Mouse (Mus musculus) gastrocnemius, postnatal 36 days (tissue): ENCODE data around the gene Elovl7. TPM values are rescaled to one million over a fixed set of nuclear protein-coding genes. Genes with fewer than 3 reads are reported as not detected.
A peak's percentile ranks its signal among the peaks of the same experiment; 100 is the strongest.

Experiments
- DNase-seq, 2 experiments: peaks; one replicate each; pipeline ENCODE4 v3.0.0; 2022
- intact Hi-C: fragments of 180-260 bp; cut with DNase I; formaldehyde crosslinking; loops from one replicate; pipeline ENCODE4 v1.15.1; 2025
- total RNA-seq, 2 experiments: library from RNA; stranded (reverse); gene quantifications; 2 replicates each; pipeline ENCODE4 v1.2.3; 2021

Gene Elovl7
- total RNA-seq, 2 experiments from 2014 or later: 0.15 to 0.20 TPM

DNA sequence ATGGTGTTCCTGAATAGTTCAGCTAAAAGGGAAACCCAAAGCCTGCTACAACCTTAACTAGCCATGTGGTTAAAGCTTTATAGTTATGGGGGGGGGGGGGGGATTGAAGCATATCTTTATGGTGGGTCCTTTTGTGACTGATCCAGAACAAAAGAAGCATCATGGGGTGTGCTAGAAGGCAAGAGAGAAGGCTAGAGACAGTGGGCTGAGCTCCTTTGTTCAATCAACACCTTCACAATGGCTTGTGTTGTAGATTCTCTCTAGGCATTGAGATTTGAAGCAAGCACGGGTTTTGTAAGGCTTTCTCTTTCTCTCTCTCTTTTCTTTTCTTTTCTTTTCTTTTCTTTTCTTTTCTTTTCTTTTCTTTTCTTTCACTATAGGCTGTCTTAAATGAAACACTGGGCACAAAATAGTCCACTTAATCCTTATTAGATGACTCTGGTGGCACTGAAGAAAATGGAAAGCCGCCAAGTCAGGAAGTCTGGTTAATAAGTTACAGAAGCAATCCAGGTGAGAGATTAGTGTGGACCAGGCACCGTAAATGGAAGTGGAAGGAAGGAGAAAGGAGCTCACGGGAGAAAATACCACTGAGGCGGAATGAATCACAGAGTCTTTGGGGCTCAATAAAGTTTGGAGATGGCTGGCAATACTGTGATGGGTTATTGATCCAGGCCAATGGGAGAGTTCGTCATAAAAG lies 15.6 kb downstream of the Elovl7 start:
- DNase-seq: no peak
- intact Hi-C loops: no loop called here

DNA sequence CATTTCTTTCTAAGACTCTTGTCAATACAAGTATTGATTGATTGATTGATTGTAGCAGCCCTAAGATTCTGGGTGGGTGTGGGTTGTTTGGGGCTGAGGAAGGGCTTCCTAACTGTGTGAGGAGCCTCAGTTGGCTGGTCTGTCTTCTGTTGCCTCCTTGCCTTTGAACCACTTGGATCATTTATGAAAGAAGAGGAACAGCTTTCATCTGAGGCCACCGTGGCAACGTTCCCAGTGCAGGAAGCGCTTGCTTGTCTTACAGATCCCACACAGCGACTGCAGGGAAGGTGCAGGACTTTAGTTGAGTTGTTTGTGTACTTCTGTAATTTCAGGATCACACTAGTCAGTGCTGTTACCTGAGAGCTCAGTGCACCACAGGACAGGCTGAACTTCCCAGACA lies 25.8 kb downstream of the Elovl7 start:
- intact Hi-C loops: no loop called here
- no peak for DNase-seq

DNA sequence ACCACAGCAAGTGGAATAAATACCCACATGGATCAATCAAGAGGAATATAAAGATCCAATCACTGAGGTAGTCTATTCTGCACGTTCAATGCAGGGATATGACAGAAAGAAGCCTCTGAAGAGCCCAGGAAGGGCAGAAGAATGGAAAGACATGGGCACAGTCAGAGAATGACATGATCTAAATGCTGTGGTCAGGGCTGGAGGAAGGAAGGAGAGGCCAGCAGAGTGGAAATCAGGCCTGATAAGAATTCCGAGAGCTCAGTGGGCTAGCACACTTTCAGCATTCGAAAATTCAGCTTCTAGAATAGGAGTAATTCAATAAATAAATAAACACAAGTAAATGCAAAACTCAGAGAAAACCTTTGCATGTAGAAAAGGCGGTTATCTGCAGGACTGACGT lies 27.5 kb downstream of the Elovl7 start:
- no peak for DNase-seq
- intact Hi-C loops: no loop called here

DNA sequence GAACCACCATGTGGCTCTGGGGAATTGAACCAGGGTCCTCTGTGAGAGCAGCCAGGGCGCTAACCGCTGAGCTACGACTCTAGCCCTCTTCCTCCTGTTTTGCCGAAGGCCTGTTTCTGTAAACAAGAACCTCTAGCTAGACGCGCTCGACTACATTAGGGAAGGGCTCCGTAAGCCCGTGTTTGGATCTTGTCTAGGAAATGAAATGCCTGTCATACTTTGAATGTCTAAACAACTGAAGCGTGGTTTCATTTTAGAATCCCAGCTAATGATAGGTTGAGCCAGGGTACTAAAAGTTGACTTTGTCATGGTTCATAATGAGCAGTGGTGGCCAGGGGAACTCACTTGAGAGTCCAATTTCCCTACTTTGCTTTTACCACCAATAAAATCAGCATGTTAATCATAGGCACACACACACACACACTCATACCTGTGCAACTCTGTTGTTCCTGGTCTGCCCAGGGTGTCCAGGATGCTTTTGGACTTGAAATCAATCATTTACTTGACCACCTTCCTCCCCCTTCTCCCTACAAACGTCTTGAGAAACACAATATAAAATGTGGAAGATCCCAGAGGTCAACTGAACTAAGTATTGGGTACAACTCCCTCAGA lies 31.0 kb downstream of the Elovl7 start:
- intact Hi-C loops: no loop called here
- DNase-seq: no peak

DNA sequence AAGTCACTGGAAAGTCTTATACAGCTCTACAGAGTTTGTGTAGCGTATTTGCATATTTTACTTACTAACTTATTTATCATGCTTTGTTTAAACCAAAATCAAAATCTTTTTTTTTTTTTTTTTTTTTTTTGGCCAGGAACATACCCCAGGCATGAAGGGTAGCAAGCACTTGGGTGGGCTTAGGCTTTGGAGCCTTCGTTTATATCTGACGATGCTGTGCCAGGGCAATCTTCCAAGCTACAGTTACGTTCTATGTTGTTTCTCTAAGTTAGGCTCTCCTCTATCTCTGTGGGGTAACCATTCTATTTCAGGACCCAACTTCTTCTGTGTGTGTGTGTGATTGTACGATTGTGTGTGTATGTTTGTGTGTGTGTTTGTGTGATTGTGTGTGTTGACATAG lies 36.9 kb downstream of the Elovl7 start:
- no peak for DNase-seq
- intact Hi-C loops: no loop called here

DNA sequence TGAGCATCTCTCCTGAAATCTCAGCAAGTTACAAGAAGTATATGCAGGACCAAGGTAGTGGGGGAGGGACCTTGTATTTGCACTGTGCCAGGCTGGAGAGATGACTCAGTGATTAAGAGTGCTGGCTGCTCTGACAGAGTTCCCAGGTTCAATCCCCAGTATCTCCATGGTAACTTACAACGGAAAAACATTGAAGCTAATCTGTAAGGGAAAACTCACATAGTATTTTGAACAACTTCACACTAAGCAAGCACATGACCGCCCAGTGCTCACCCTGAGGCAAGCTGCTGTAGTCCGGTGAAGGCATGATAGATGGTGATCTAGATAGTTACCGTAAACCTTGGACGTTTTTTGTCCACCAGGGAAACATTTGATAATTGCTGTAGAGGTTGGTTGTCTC lies 39.8 kb downstream of the Elovl7 start:
- intact Hi-C loops: no loop called here
- no peak for DNase-seq

DNA sequence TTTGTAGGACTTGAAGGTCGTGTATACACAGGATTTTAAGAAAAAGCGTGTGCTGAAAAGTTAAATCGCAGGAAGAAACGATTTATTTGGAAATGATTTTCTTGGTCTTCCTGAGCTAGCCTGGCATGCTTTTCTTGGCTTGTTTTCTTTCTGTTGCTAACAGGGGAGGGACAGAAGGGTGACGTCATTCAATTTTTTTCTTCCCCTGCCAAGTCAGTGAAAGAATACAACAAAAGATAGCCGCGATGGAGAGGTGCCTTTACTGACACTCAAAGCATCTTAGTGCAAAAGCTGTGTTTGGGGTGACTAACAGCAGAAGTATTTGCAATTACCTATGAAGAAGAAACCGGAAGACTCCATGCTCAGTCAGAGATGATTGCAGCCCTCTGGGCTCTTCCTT lies 48.8 kb downstream of the Elovl7 start:
- intact Hi-C loops: no loop called here
- no peak for DNase-seq

DNA sequence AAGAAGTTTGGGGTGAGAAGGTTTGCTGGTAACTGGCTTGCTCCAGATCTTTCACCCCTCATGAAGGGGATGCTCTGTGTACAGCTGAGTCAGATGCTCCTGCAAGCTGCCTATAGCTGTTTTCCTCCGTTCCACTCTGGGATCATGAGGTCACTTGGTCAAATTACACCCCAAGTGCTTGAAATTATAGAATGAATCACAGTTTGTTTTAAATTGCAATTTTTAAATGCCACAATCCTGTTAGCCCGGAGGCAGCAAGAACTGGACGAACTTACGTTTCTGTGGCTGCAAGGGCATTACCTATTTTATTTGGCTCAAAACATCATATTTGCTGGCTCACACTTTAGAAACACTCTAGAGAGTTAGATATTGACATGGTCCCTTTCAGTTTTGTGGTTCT lies 51.2 kb downstream of the Elovl7 start:
- DNase-seq: no peak
- intact Hi-C loops: no loop called here

DNA sequence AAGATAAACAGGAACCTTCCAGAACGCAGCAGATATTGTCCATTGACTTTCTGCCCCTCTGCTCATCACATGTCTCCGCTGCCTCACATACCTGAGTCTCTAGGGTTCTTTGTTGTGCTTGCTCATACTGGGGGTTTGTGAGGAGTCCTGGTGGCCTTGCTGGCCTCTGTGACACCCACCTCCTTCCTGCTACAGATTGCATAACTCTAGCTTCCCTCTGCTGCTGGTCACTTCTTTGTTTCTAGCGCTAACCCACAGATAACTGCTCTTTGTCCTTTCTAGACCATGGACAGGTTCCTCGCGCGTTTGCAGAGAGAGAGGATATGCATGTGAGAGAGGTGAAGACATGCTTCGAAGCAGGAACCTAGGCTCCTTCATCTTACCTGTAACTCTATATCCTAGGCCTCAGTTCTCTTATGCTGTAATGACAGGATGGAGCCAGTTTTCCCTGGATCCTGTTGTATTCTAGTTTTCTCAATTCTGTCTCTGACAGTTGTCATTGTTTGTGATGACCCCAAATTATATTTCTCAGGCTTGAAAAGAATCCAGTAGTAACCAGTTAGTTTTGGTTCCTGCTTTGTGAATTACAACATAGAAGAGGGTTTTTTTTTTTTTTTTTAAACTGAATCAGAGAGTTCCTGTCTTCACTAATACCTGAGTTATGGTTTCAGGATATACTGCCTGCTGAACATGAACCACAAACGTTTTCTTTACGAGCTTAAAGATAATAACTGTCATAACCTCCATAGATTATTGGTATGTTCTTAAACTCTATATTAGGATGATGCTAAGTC lies 53.8 kb downstream of the Elovl7 start:
- intact Hi-C loops: no loop called here
- no peak for DNase-seq

DNA sequence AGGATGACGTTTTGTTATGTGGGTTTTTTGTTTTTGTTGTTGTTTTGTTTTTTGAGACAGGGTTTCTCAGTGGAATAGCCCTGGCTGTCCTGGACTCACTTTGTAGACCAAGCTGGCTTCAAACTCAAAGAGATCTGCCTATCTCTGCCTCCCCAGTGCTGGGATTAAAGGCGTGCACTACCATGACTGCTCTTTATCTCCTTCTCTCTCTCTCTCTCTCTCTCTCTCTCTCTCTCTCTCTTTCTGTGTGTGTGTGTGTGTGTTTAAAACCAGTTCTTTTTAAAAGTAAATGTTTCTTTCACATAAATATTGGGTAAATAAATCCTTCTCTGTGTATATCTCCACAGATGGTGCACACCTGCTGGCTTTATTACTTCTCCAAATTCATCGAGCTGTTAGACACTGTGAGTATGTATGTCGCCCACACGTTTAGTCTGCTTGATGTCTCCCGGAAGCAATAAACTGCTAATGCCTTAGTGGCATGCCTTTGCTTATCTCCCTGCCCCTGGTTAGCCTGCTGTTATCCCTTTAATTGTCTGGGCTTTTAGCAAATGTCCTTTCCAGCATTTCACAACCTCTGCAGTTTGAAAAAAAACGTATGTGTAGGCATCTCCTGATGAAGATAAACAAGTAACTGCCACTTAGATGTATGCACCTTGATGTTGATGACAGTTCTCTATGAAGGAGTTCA lies 57.4 kb downstream of the Elovl7 start:
- intact Hi-C loops: no loop called here

DNA sequence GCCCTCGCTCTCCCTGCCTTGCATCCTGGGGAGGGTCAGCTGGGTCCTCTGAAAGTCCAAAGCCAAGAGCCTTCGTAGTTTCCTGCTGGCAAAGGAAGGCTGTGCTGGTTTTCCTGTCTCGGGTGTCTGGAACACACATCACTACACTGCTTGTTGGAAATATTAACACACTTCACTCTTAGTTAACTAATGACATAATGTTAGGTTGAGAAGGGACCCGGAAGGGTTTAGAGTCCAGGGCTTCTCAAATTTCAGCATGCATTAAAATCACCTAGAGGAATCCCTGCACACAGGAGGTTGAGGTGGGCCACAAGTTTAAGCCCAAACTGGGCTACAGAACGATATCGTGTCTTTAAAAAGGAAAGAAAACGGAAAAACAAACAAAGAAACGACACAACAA lies 58.1 kb downstream of the Elovl7 start:
- intact Hi-C loops: no loop called here
- DNase-seq: no peak

More for the DNA sequence above, 57.4 kb downstream of the Elovl7 start:
- no peak for DNase-seq

DNA sequence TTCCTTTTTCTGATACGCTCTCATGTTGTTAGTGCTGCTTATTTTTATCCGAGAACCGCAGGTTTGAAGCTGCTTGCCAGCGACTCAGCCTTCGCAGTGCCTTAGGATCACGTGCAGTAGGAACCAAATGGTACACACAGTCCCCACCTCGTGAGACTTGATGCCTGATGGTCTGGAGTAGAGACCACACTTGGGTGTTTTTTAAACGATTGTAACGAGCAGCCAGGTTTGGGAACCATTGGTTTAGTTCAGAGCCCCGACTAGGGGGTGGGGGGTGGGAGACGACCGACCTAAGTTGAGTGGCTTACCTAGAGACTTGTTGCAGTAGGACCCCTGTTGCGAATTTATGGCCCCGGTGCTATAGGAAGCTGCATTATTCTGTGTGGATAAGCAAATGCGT lies 58.8 kb downstream of the Elovl7 start:
- no peak for DNase-seq
- intact Hi-C loops: no loop called here

DNA sequence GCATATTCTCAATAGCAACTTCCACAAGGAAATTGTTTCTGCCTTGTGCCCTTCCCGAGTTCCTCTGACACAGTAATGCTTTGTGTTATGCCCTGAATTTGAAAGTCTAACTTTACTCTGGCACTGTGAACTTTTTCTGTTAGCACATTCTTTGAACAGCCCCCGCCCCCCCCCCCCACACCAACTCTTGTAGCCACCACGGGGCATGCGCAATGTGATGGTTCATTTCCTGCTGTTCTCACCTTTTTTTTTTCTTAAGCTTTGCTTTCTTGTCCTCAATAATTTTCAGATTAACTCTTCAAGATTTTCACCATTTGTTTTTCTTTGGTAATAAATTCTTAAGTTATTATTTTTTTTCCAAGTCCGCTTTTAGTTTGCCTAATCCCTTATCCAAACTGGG lies 59.3 kb downstream of the Elovl7 start:
- no peak for DNase-seq
- intact Hi-C loops: no loop called here

DNA sequence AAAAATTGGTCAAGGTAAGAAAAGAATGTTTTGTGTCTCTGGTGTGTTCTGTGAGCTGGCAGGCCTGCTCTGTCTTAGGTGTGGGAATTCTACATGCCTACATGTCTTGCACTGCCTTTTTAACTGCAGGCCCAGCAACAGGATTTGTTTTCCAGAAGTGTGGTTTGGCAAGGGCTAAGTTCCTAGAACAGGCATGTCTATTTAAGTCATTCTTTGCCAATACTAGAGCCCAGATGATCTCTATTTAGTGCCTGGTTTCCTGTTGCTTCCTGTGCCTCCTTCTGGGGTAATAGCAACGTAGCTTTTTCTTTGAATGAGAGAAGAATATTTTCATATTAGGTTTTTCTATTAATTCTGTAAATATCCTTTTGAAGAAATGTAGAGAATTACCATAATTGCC lies 62.4 kb downstream of the Elovl7 start:
- no peak for DNase-seq
- intact Hi-C loops: no loop called here

DNA sequence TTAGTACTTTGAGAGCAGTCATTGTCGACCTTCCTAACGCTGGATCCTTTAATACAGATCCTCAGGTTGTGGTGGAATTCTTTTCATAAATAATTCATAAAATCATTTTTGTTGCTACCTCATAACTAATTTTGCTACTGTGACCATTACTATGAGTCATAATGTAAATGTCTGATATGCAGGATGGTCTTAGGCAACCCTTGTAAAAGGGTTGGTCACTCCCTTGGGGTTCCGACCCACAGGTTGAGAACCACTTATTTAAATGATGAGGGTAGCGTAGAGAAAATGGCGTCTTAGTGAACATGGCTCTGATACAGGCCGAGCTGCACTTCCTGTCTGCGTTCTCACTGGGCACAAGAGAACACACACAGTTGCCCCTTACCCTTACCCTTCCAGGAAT lies 63.1 kb downstream of the Elovl7 start:
- intact Hi-C loops: no loop called here
- DNase-seq: no peak

DNA sequence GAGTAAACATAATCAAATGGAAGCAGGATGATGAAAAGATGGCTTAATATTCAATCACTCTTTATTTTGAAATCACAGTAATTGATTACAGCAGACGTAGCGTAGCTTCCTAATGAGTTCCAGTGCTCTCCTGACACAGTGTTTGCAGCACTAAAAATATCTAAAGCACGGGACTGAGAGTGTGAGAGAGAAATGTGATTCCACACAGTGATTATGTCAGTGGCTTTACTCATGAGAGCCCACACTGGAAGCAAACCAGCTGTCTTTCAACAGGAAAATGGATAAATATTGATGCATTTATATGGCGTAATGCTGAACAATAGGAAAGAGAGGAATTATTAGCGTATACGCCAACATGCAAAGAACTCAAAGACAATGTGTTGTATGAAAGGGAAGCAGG lies 64.4 kb downstream of the Elovl7 start:
- no peak for DNase-seq
- intact Hi-C loops: no loop called here

DNA sequence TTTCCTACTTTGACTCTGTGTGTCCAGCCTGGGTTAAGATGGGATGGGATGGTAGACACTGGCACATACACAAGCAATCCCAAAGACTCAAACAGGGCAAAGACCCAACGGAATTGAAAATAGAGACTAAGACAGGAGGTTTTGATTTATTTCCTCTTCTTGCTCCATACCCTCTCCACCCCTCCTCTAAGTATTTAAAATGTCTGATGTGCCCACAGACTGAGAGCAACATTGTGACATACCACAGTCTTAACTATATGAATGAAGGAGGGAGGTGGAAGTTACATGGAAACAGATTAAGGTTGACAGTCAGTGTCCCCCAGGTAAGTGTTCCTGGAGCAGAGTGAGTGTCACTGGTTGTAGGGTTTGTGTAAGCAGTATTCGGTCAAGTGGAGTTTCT lies 70.1 kb downstream of the Elovl7 start:
- DNase-seq: no peak
- intact Hi-C loops: no loop called here

DNA sequence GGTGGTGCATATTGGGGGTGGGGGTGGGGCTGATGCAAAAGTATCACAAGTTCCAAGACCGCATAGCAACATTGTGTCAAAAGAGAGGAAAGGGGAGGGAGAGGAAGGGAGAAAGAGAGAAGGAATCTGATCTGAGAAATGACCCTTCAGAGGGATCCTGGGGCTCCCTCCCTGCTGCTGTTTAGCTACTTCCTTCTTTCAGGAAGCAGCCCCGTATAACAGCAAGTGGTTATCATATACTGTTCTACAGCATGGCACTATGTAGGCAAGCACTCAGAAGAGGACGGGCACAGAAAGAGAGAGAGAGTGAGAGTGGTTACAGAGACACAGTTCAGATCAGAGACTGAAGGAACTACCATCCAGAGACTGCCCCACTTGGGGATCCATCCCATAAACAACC lies 73.7 kb downstream of the Elovl7 start:
- intact Hi-C loops: no loop called here
- no peak for DNase-seq

DNA sequence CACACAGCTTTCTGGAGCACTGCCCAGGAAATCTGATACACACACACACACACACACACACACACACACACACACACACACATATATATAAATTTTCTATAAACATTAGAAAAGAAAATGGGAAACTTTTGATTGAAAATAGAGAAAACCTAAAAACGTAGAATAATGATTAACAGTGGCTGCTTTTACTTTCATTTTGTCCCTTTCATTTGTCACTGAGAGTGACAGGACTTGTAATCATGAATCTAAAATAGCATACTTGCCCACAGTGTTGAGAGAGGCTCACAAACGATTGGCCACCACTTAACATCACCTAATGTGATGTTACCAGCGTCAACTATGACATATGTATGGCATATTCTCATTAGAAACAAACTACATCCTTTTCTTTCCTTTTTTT lies 75.2 kb downstream of the Elovl7 start:
- no peak for DNase-seq
- intact Hi-C loops: no loop called here

DNA sequence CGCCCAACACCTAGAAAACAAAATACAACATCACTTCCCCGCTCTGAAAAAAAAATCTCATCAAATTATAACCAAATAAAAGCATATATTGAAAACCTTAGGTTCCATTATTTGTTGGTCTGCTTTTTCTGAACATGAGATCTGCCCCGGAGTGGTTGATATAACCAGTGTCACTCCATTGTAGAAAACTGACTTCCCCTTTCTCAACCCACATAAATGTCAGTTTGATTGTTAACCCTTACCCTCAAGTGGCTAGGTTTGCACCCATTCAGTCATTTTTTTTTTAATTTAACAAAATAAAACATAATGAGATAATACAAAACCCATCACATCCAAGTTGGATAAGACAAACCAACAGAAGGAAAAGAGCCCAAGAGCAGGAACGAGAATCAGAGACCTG lies 76.1 kb downstream of the Elovl7 start:
- no peak for DNase-seq
- intact Hi-C loops: no loop called here

DNA sequence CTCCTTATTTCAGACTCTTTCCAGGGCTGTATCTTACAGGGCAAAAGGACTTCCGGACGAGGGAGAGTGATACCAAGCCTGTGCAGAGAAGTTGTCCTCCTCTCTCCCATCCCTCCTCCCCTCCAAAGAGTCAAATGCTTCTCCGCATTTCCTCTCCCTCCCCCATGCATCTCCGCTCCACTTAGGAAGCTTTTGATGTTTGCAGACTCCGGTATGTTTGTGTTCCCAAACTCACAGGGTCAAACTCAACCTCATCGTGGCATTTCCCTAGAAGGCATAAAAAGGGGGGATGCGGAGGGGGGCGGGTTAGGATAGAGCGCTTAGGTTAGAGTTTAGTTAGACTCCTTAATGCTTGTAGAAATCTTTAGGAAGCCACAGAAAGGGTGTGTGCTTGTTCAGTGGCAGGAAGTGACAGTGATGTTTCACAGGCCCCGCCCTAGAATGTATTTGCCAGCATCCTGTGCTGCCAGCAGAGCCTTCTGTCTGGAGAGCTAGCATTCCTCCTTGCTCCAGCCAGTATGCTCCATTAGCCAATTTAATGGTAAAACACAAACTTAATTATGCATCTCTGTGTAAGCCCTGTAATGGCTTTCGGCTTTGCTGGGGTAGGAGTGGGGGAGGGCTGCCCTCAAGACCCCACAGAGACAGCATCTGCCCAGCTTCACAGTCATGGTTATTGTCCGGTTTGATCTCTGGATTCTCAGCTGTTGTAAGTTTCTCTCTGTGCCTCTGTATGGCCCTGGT lies 83.3 kb downstream of the Elovl7 start:
- intact Hi-C loops: no loop called here
- peak in 1 of 2 experiments; percentile 27 for DNase-seq
